In the genomic region with DNA sequence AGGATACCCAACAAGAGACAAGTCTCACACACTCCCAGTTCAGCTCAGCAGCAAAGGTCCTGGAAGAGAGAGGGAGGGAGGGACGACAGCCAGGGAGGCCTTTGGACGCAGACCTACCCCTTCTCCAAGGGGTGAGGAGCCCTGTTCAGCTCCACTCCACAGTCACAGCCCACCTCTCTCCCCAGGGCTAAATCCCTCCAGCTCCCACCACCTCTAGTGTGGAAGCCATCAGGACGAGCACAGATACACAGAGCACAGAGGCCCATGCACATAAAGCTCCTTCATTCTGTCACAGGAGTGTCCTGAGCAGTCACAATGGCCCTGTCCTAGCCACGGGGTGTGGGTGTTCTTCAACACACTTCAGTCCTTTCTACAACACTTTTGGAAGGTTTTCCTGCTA, we compare ENCODE assay signal across 9 mouse cellular contexts.
DNase-seq lines count a peak whose midpoint lies in the region; ATAC-seq and TF ChIP-seq lines count a peak whose summit lies in the region.
"Had no signal": no experiment of that assay in that cellular context is flagged by ENCODE, and none has a peak within 500 bp of the region (broad histone marks: within the 10 kb centered on the region; RNA-seq: fewer than 3 reads in every experiment).

No protein-coding gene starts in this region.

- 9% methylated on average over 4 of the region's 4 CpGs for WGBS in kidney, embryonic 16.5 days
- WGBS in kidney, postnatal 0 days, result 15% methylated on average over 4 of the region's 4 CpGs
- 12% methylated on average over 4 of the region's 4 CpGs for WGBS in neural tube, embryonic 12.5 days

- H3K36me3 ChIP-seq in kidney, embryonic 16.5 days (ENCODE audit: insufficient read depth, low read length), result peaks cover 6% of the 10 kb centered on the region; the same call in 1 of the 2 replicates
- H3K36me3 ChIP-seq in kidney, postnatal 0 days (ENCODE audit: insufficient read depth, low read length), result no peaks in the 10 kb centered on the region
- peaks cover 5% of the 10 kb centered on the region; the same call in 1 of the 2 replicates for H3K36me3 ChIP-seq in neural tube, embryonic 12.5 days

- ATAC-seq in kidney, embryonic 16.5 days (ENCODE audit: low FRiP score, low TSS enrichment), result no peak
- no peak for ATAC-seq in kidney, postnatal 0 days (replicated peaks; ENCODE audit: low FRiP score, low read depth)
- ATAC-seq in neural tube, embryonic 12.5 days (ENCODE audit: low FRiP score, low read depth), result no peak

- H3K9ac ChIP-seq in kidney, embryonic 16.5 days (replicated peaks; ENCODE audit: low read length), result peak overlapping the region; percentile 90
- H3K9ac ChIP-seq in kidney, postnatal 0 days (ENCODE audit: low read depth, low read length), result peak overlapping the region; percentile 6
- no peak overlapping the region for H3K9ac ChIP-seq in neural tube, embryonic 12.5 days

- no peaks in the 10 kb centered on the region for H3K9me3 ChIP-seq in kidney, embryonic 16.5 days (ENCODE audit: low read length)
- H3K9me3 ChIP-seq in kidney, postnatal 0 days (replicated peaks; ENCODE audit: low read length), result no peaks in the 10 kb centered on the region
- H3K9me3 ChIP-seq in neural tube, embryonic 12.5 days, result no peaks in the 10 kb centered on the region

- H3K27ac ChIP-seq in kidney, embryonic 16.5 days (ENCODE audit: low read length), result peak overlapping the region; percentile 100
- peak overlapping the region; percentile 95 for H3K27ac ChIP-seq in embryonic fibroblast, embryonic 13.5 days (ENCODE audit: insufficient read depth, low read length)
- H3K27ac ChIP-seq in kidney, postnatal 0 days, result peak overlapping the region; percentile 98
- H3K27ac ChIP-seq in neural tube, embryonic 12.5 days, result peak overlapping the region; percentile 42; the same call in 1 of the 2 replicates

- no peak overlapping the region for H3K4me3 ChIP-seq in kidney, embryonic 16.5 days (ENCODE audit: low read length)
- no peak overlapping the region for H3K4me3 ChIP-seq in embryonic fibroblast, embryonic 13.5 days (ENCODE audit: insufficient read depth, low read length)
- no peak overlapping the region for H3K4me3 ChIP-seq in kidney, postnatal 0 days (replicated peaks; ENCODE audit: low read depth, low read length)
- no peak overlapping the region for H3K4me3 ChIP-seq in neural tube, embryonic 12.5 days

- no peak for TF ChIP-seq POLR2A in embryonic fibroblast, embryonic 13.5 days (IDR thresholded peaks at IDR 0.05; ENCODE audit: low read depth, low read length)

- peaks cover 92% of the 10 kb centered on the region for H3K4me1 ChIP-seq in kidney, embryonic 16.5 days (ENCODE audit: insufficient read depth, low read length)
- H3K4me1 ChIP-seq in embryonic fibroblast, embryonic 13.5 days (ENCODE audit: control insufficient read depth, insufficient read depth, low read length), result peaks cover 26% of the 10 kb centered on the region
- peaks cover 73% of the 10 kb centered on the region for H3K4me1 ChIP-seq in kidney, postnatal 0 days (replicated peaks; ENCODE audit: insufficient read depth, low read length)
- peaks cover 83% of the 10 kb centered on the region for H3K4me1 ChIP-seq in neural tube, embryonic 12.5 days

- H3K27me3 ChIP-seq in kidney, embryonic 16.5 days (ENCODE audit: insufficient read depth, low read length), result no peaks in the 10 kb centered on the region
- H3K27me3 ChIP-seq in kidney, postnatal 0 days (ENCODE audit: insufficient read depth, low read length), result no peaks in the 10 kb centered on the region
- no peaks in the 10 kb centered on the region for H3K27me3 ChIP-seq in neural tube, embryonic 12.5 days (replicated peaks)
- H3K27me3 ChIP-seq: Patski had no signal

- no peak for DNase-seq in kidney, postnatal 10 days
- no peak for DNase-seq in kidney, postnatal 0 days (ENCODE audit: low spot score)
- no peak for DNase-seq in c-Kit-positive CD71-positive TER-119-positive erythroid progenitor cells, embryonic 14.5 days (ENCODE audit: low spot score)
- DNase-seq in ovary, adult 18-20 months (ENCODE audit: low spot score), result no peak
- DNase-seq in embryo, embryonic 11 days, result no peak

- TF ChIP-seq CTCF in embryonic fibroblast, embryonic 13.5 days (IDR thresholded peaks at IDR 0.05; ENCODE audit: borderline replicate concordance, insufficient read depth, low read length), result no peak
- no peak for TF ChIP-seq CTCF in kidney, postnatal 0 days (IDR thresholded peaks at IDR 0.05; ENCODE audit: low read depth)

- peak overlapping the region; percentile 92; the same call in 1 of the 2 replicates for H3K4me2 ChIP-seq in kidney, embryonic 16.5 days (replicated peaks; ENCODE audit: low read depth, low read length)
- no peak overlapping the region for H3K4me2 ChIP-seq in kidney, postnatal 0 days (ENCODE audit: low read length)
- no peak overlapping the region for H3K4me2 ChIP-seq in neural tube, embryonic 12.5 days (replicated peaks)

Comparison
In these comparisons a context has a peak if more than half of its experiments do, and no peak if none do; other contexts are left out.
1. H3K27ac ChIP-seq: peak in every context shown above with its lines; median percentile 100 in kidney, embryonic 16.5 days; 98 in kidney, postnatal 0 days; 95 in embryonic fibroblast, embryonic 13.5 days; 42 in neural tube, embryonic 12.5 days.